Mouse (Mus musculus) forebrain, embryonic 10.5 days (tissue): ENCODE measurements around the gene Tmem14a. TPM values are rescaled to one million over a fixed set of nuclear protein-coding genes. Genes with fewer than 3 reads are reported as not detected.
A peak's percentile ranks its signal among the peaks of the same experiment; 100 is the strongest.
"Not testable (repeated sequence)": the region's sequence is repeated elsewhere in the genome, so short reads cannot be mapped to it uniquely, and the experiment has no call there.

Source experiments
- DNase-seq: peaks from one replicate; pipeline ENCODE4 v3.0.0-alpha.2; 2017; ENCODE audit warnings: low spot score; ENCODE audit errors: extremely low spot score
- H3K27ac ChIP-seq: fragments of 300-500 bp; sonication (generic); 2 replicates; pipeline ENCODE4 v1.5.1; 2016; ENCODE audit warnings: mild to moderate bottlenecking
- H3K27me3 ChIP-seq: fragments of 300-500 bp; sonication (generic); 2 replicates; pipeline ENCODE4 v1.6.1; 2016; ENCODE audit warnings: mild to moderate bottlenecking; ENCODE audit not compliant: poor library complexity, severe bottlenecking
- H3K36me3 ChIP-seq: fragments of 300-500 bp; sonication (generic); replicated peaks from 2 replicates; pipeline ENCODE4 v1.6.1; 2016; ENCODE audit warnings: mild to moderate bottlenecking, moderate library complexity
- H3K4me1 ChIP-seq: fragments of 300-500 bp; sonication (generic); 2 replicates; pipeline ENCODE4 v1.6.1; 2016
- H3K4me3 ChIP-seq: fragments of 300-500 bp; sonication (generic); 2 replicates; pipeline ENCODE4 v1.5.1; 2016; ENCODE audit warnings: mild to moderate bottlenecking, moderate library complexity
- H3K9me3 ChIP-seq: fragments of 300-500 bp; sonication (generic); 2 replicates; pipeline ENCODE4 v1.6.1; 2016; ENCODE audit warnings: mild to moderate bottlenecking, moderate library complexity
- WGBS: fragments of 180-500 bp; shearing (Covaris S2); methylation state at CpG from one replicate; pipeline ENCODE4 v1.1.7; 2016; 5-methylcytosine and 5-hydroxymethylcytosine counted together
- polyA plus RNA-seq: library from polyadenylated mRNA; unstranded; fragments of >200 nt; fragmentation: Nextera tagmentation; extraction: Ambion mirVana; gene quantifications from 2 replicates; pipeline ENCODE4 v1.2.1, GENCODE M21; 2016

Gene Tmem14a
- polyA plus RNA-seq, 1 experiment from 2014 or later: 9.2 TPM

- no peak for DNase-seq
These were observed 38.0 kb downstream of the Tmem14a start for GRCm38 (mm10) chr1:21256391-21256790.

GRCm38 (mm10) chr1:21256871-21257270, 38.5 kb downstream of the Tmem14a start:
- H3K27me3 ChIP-seq: no peaks in the 10 kb centered on the region
- no peaks in the 10 kb centered on the region for H3K36me3 ChIP-seq
- no peak for DNase-seq
- no peak overlapping the region for H3K27ac ChIP-seq
- no peaks in the 10 kb centered on the region for H3K9me3 ChIP-seq
- H3K4me1 ChIP-seq: peaks cover 10% of the 10 kb centered on the region; the same call in 1 of the 2 replicates
- WGBS: 80% methylated on average over 5 of the region's 5 CpGs
- no peak overlapping the region for H3K4me3 ChIP-seq

More at GRCm38 (mm10) chr1:21256391-21256790, 38.0 kb downstream of the Tmem14a start:
- H3K4me1 ChIP-seq: peaks cover 14% of the 10 kb centered on the region; the same call in 1 of the 2 replicates
- H3K9me3 ChIP-seq: no peaks in the 10 kb centered on the region
- H3K27me3 ChIP-seq: no peaks in the 10 kb centered on the region
- H3K36me3 ChIP-seq: no peaks in the 10 kb centered on the region
- no peak overlapping the region for H3K27ac ChIP-seq
- 62% methylated on average over 3 of the region's 3 CpGs for WGBS
- no peak overlapping the region for H3K4me3 ChIP-seq

GRCm38 (mm10) chr1:21259981-21260380, 41.6 kb downstream of the Tmem14a start:
- DNase-seq, H3K27ac ChIP-seq, H3K27me3 ChIP-seq, H3K4me3 ChIP-seq, H3K4me1 ChIP-seq, H3K36me3 ChIP-seq, H3K9me3 ChIP-seq: not testable (repeated sequence)
- 87% methylated on average over 8 of the region's 8 CpGs for WGBS

- no peaks in the 10 kb centered on the region for H3K4me1 ChIP-seq
- no peaks in the 10 kb centered on the region for H3K27me3 ChIP-seq
- no peak overlapping the region for H3K27ac ChIP-seq
- 93% methylated on average over 5 of the region's 5 CpGs for WGBS
- no peaks in the 10 kb centered on the region for H3K9me3 ChIP-seq
- H3K36me3 ChIP-seq: no peaks in the 10 kb centered on the region
- DNase-seq: no peak
- H3K4me3 ChIP-seq: no peak overlapping the region
These were observed 44.0 kb downstream of the Tmem14a start for GRCm38 (mm10) chr1:21262401-21262800.

GRCm38 (mm10) chr1:21263986-21264385, 45.6 kb downstream of the Tmem14a start:
- WGBS: 88% methylated on average over 4 of the region's 4 CpGs
- no peaks in the 10 kb centered on the region for H3K4me1 ChIP-seq

GRCm38 (mm10) chr1:21264747-21265146, 46.4 kb downstream of the Tmem14a start:
- Histone ChIP-seq H3K27ac (no peak overlapping the region), H3K4me3 (no peak overlapping the region), H3K4me1 (no peaks in the 10 kb centered on the region), H3K9me3 (no peaks in the 10 kb centered on the region), H3K36me3 (no peaks in the 10 kb centered on the region), H3K27me3 (no peaks in the 10 kb centered on the region)
- 86% methylated on average over 8 of the region's 8 CpGs for WGBS
- no peak for DNase-seq

More at GRCm38 (mm10) chr1:21263986-21264385, 45.6 kb downstream of the Tmem14a start:
- H3K9me3 ChIP-seq: no peaks in the 10 kb centered on the region
- no peaks in the 10 kb centered on the region for H3K36me3 ChIP-seq
- no peak overlapping the region for H3K4me3 ChIP-seq
- no peak for DNase-seq
- no peak overlapping the region for H3K27ac ChIP-seq
- H3K27me3 ChIP-seq: no peaks in the 10 kb centered on the region

- 84% methylated on average over 1 of the region's 1 CpGs for WGBS
- Histone ChIP-seq H3K27ac (no peak overlapping the region), H3K36me3 (no peaks in the 10 kb centered on the region), H3K4me3 (no peak overlapping the region), H3K27me3 (0 out of 2 replicates have a peak, but pooled peaks cover under 1% of the 10 kb centered on the region), H3K4me1 (peaks cover 1% of the 10 kb centered on the region), H3K9me3 (no peaks in the 10 kb centered on the region)
- no peak for DNase-seq
These were observed 48.4 kb downstream of the Tmem14a start for GRCm38 (mm10) chr1:21266766-21267165.

- not testable (repeated sequence) for H3K9me3 ChIP-seq, H3K36me3 ChIP-seq, H3K27me3 ChIP-seq, DNase-seq, H3K27ac ChIP-seq, H3K4me1 ChIP-seq, H3K4me3 ChIP-seq
- WGBS: 83% methylated on average over 7 of the region's 7 CpGs
These were observed 49.1 kb downstream of the Tmem14a start for GRCm38 (mm10) chr1:21267466-21267865.

GRCm38 (mm10) chr1:21271343-21272055, 53.1 kb downstream of the Tmem14a start:
- Histone ChIP-seq H3K9me3 (no peaks in the 10 kb centered on the region), H3K4me3 (peak overlapping the region; percentile 39), H3K27ac (no peak overlapping the region), H3K36me3 (no peaks in the 10 kb centered on the region), H3K27me3 (peaks cover 11% of the 10 kb centered on the region), H3K4me1 (peaks cover 5% of the 10 kb centered on the region)
- peak; percentile 79 for DNase-seq
- 22% methylated on average over 18 of the region's 18 CpGs for WGBS

GRCm38 (mm10) chr1:21272056-21272431, 53.7 kb downstream of the Tmem14a start:
- DNase-seq: no peak
- WGBS: 14% methylated on average over 14 of the region's 14 CpGs

GRCm38 (mm10) chr1:21273091-21273490, 54.7 kb downstream of the Tmem14a start:
- no peak overlapping the region for H3K27ac ChIP-seq
- no peak for DNase-seq
- peaks cover 5% of the 10 kb centered on the region for H3K4me1 ChIP-seq
- no peaks in the 10 kb centered on the region for H3K36me3 ChIP-seq
- WGBS: 92% methylated on average over 6 of the region's 6 CpGs
- H3K9me3 ChIP-seq: no peaks in the 10 kb centered on the region
- no peak overlapping the region for H3K4me3 ChIP-seq
- peaks cover 11% of the 10 kb centered on the region for H3K27me3 ChIP-seq

More at GRCm38 (mm10) chr1:21272056-21272431, 53.7 kb downstream of the Tmem14a start:
- Histone ChIP-seq H3K36me3 (no peaks in the 10 kb centered on the region), H3K27ac (no peak overlapping the region), H3K9me3 (no peaks in the 10 kb centered on the region), H3K4me1 (peaks cover 5% of the 10 kb centered on the region), H3K4me3 (peak overlapping the region; percentile 39), H3K27me3 (peaks cover 11% of the 10 kb centered on the region)

- Histone ChIP-seq H3K27me3 (peaks cover 11% of the 10 kb centered on the region), H3K4me1 (peaks cover 5% of the 10 kb centered on the region), H3K27ac (no peak overlapping the region), H3K36me3 (no peaks in the 10 kb centered on the region), H3K4me3 (no peak overlapping the region), H3K9me3 (no peaks in the 10 kb centered on the region)
- DNase-seq: no peak
- 78% methylated on average over 2 of the region's 2 CpGs for WGBS
These were observed 56.2 kb downstream of the Tmem14a start for GRCm38 (mm10) chr1:21274437-21275040.

- not testable (repeated sequence) for DNase-seq, H3K36me3 ChIP-seq, H3K27ac ChIP-seq, H3K9me3 ChIP-seq, H3K4me3 ChIP-seq, H3K4me1 ChIP-seq
- H3K27me3 ChIP-seq: peaks cover 11% of the 10 kb centered on the region
- WGBS: 83% methylated on average over 5 of the region's 5 CpGs
These were observed 57.0 kb downstream of the Tmem14a start for GRCm38 (mm10) chr1:21275366-21275765.
